Comparison of ENCODE assay signal across 8 mouse cellular contexts in the genomic region with DNA sequence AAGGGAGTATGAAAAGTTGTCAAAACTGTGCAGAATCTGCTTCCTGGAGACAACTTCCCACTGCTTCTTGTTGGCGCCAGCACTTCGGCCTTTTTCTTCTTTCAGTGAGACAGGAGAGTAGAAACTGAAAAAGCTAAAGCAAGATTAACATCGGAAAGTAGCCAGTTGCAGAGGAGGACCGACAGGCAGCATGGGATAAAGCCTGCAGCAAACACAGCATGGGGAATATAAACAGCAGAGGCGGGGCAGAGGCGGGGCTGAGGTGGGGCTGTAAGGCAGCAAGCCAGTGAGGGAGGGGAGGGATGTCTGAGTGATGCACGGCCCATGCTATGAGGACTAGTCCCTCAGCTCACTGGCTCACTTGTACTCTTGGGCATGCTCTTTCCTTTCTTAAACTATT.
DNase-seq lines count a peak whose midpoint lies in the region; ATAC-seq lines count a peak whose summit lies in the region.
"Had no signal": no experiment of that assay in that cellular context is flagged by ENCODE, and none has a peak within 500 bp of the region (broad histone marks: within the 10 kb centered on the region; RNA-seq: fewer than 3 reads in every experiment).

No protein-coding gene starts in this region.

- peak; percentile 21 for DNase-seq in A20 (ENCODE audit: low read depth, low spot score)
- peak; percentile 71 for DNase-seq in brain, adult 2 months (ENCODE audit: low read depth, low spot score)
- DNase-seq in left cerebral cortex, postnatal 25 days (ENCODE audit: low spot score in 2 of 2), result peak; percentile 41 to 81
- DNase-seq in telencephalon, adult 2 months (ENCODE audit: low read depth, low spot score), result peak; percentile 50

- no peaks in the 10 kb centered on the region; the same call in 1 of the 2 replicates for H3K4me1 ChIP-seq in hindbrain, embryonic 15.5 days (replicated peaks)
- H3K4me1 ChIP-seq in hindbrain, embryonic 12.5 days, result peaks cover 4% of the 10 kb centered on the region
- H3K4me1 ChIP-seq in liver, embryonic 12.5 days, result no peaks in the 10 kb centered on the region

- H3K27ac ChIP-seq in hindbrain, embryonic 15.5 days (replicated peaks), result no peak overlapping the region
- no peak overlapping the region for H3K27ac ChIP-seq in hindbrain, embryonic 12.5 days
- H3K27ac ChIP-seq in liver, embryonic 12.5 days, result no peak overlapping the region
- H3K27ac ChIP-seq: macrophage had no signal

- 0 out of 2 replicates have a peak overlapping the region, but pooled peaks have one; percentile 4 for H3K4me2 ChIP-seq in hindbrain, embryonic 15.5 days
- no peak overlapping the region for H3K4me2 ChIP-seq in hindbrain, embryonic 12.5 days (replicated peaks)
- H3K4me2 ChIP-seq in liver, embryonic 12.5 days, result no peak overlapping the region

- no peaks in the 10 kb centered on the region for H3K27me3 ChIP-seq in hindbrain, embryonic 15.5 days
- no peaks in the 10 kb centered on the region for H3K27me3 ChIP-seq in hindbrain, embryonic 12.5 days
- no peaks in the 10 kb centered on the region; the same call in 1 of the 2 replicates for H3K27me3 ChIP-seq in liver, embryonic 12.5 days (replicated peaks)

- H3K4me3 ChIP-seq in hindbrain, embryonic 15.5 days, result no peak overlapping the region
- no peak overlapping the region for H3K4me3 ChIP-seq in hindbrain, embryonic 12.5 days
- no peak overlapping the region for H3K4me3 ChIP-seq in liver, embryonic 12.5 days

- H3K9me3 ChIP-seq in hindbrain, embryonic 15.5 days, result no peaks in the 10 kb centered on the region
- no peaks in the 10 kb centered on the region for H3K9me3 ChIP-seq in hindbrain, embryonic 12.5 days (replicated peaks)
- H3K9me3 ChIP-seq in liver, embryonic 12.5 days (replicated peaks), result no peaks in the 10 kb centered on the region

- H3K9ac ChIP-seq in hindbrain, embryonic 15.5 days, result no peak overlapping the region
- H3K9ac ChIP-seq in hindbrain, embryonic 12.5 days, result no peak overlapping the region
- H3K9ac ChIP-seq in liver, embryonic 12.5 days, result no peak overlapping the region

- no peak for ATAC-seq in hindbrain, embryonic 15.5 days (ENCODE audit: low FRiP score, low read depth)
- no peak for ATAC-seq in hindbrain, embryonic 12.5 days (ENCODE audit: low FRiP score)
- ATAC-seq in liver, embryonic 12.5 days, result no peak

- intact Hi-C loops in left cerebral cortex, postnatal 25 days (cut with DNase I), result no loop called here

- WGBS in hindbrain, embryonic 15.5 days, result 27% methylated on average over 7 of the region's 7 CpGs
- WGBS in hindbrain, embryonic 12.5 days, result 19% methylated on average over 7 of the region's 7 CpGs
- WGBS in liver, embryonic 12.5 days (ENCODE audit: insufficient replicate concordance), result 25% methylated on average over 7 of the region's 7 CpGs

- H3K36me3 ChIP-seq in hindbrain, embryonic 15.5 days, result no peaks in the 10 kb centered on the region
- H3K36me3 ChIP-seq in hindbrain, embryonic 12.5 days, result no peaks in the 10 kb centered on the region
- H3K36me3 ChIP-seq in liver, embryonic 12.5 days, result no peaks in the 10 kb centered on the region

Comparison
In these comparisons a context has a peak if more than half of its experiments do, and no peak if none do; other contexts are left out.
1. DNase-seq: peak in every context shown above with its lines; median percentile 71 in brain, adult 2 months; 61 in left cerebral cortex, postnatal 25 days; 50 in telencephalon, adult 2 months; 21 in A20.